In the genomic region with DNA sequence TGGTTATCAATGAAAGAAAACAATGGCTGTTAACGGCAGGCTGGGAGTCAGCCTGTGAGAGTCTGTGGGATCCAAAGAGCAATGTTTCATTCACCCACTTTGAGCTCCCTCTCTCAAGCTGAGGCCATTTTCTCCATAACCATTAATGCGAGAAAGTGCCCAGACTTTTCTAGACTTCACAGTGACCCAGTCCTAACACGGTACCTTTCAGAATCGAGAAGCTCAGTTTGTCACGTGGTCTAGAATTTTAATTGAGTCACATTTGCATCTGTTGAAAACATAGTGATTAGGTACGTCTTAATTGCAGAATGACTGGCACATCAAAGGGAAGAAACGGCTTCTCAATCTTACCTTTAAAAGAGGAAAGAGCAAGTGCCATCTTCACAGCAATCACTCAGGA, we compare ENCODE assay signal across 15 mouse cellular contexts.
DNase-seq lines count a peak whose midpoint lies in the region; ATAC-seq lines count a peak whose summit lies in the region.
"Had no signal": no experiment of that assay in that cellular context is flagged by ENCODE, and none has a peak within 500 bp of the region (broad histone marks: within the 10 kb centered on the region; RNA-seq: fewer than 3 reads in every experiment).

No protein-coding gene starts in this region.

- H3K4me1 ChIP-seq in midbrain, embryonic 12.5 days, result peaks cover 10% of the 10 kb centered on the region; the same call in 1 of the 2 replicates
- no peaks in the 10 kb centered on the region for H3K4me1 ChIP-seq in midbrain, embryonic 11.5 days (ENCODE audit: control insufficient read depth, insufficient read depth, low read length)
- peaks cover 11% of the 10 kb centered on the region for H3K4me1 ChIP-seq in forebrain, embryonic 12.5 days
- H3K4me1 ChIP-seq in forebrain, embryonic 16.5 days (replicated peaks; ENCODE audit: control insufficient read depth, insufficient read depth, low read length), result peaks cover 23% of the 10 kb centered on the region
- H3K4me1 ChIP-seq in neural tube, embryonic 14.5 days (ENCODE audit: control insufficient read depth, insufficient read depth, low read length), result peaks cover 8% of the 10 kb centered on the region; the same call in 1 of the 2 replicates
- H3K4me1 ChIP-seq: stomach, embryonic 15.5 days had no signal

- H3K27ac ChIP-seq in midbrain, embryonic 12.5 days (replicated peaks), result 0 out of 2 replicates have a peak overlapping the region, but pooled peaks have one; percentile 2
- no peak overlapping the region for H3K27ac ChIP-seq in midbrain, embryonic 11.5 days (ENCODE audit: low read depth, low read length)
- peak overlapping the region; percentile 66 for H3K27ac ChIP-seq in forebrain, embryonic 12.5 days
- H3K27ac ChIP-seq in forebrain, embryonic 16.5 days (ENCODE audit: low read length), result peak overlapping the region; percentile 73
- H3K27ac ChIP-seq in neural tube, embryonic 14.5 days (ENCODE audit: low read depth, low read length), result 0 out of 2 replicates have a peak overlapping the region, but pooled peaks have one; percentile 31
- H3K27ac ChIP-seq: kidney, embryonic 15.5 days; stomach, embryonic 15.5 days had no signal

- H3K9me3 ChIP-seq in midbrain, embryonic 12.5 days, result no peaks in the 10 kb centered on the region
- H3K9me3 ChIP-seq in midbrain, embryonic 11.5 days (ENCODE audit: control insufficient read depth, low read length), result no peaks in the 10 kb centered on the region
- H3K9me3 ChIP-seq in forebrain, embryonic 12.5 days, result no peaks in the 10 kb centered on the region
- H3K9me3 ChIP-seq in forebrain, embryonic 16.5 days (ENCODE audit: control insufficient read depth, low read length), result no peaks in the 10 kb centered on the region
- no peaks in the 10 kb centered on the region for H3K9me3 ChIP-seq in neural tube, embryonic 14.5 days (ENCODE audit: control insufficient read depth, low read length)
- H3K9me3 ChIP-seq: kidney, embryonic 15.5 days; stomach, embryonic 15.5 days had no signal

- no peak for DNase-seq in midbrain, embryonic 11.5 days (ENCODE audit: low spot score, missing footprints)
- no peak for DNase-seq in thymus, postnatal 0 days (ENCODE audit: low spot score)
- no peak for DNase-seq in kidney, postnatal 14 days
- DNase-seq: cerebellum, adult 9-10 months; heart, postnatal 36 days; liver; thymus, adult 2 months had no signal

- no peak overlapping the region for H3K4me2 ChIP-seq in midbrain, embryonic 12.5 days (replicated peaks)
- no peak overlapping the region for H3K4me2 ChIP-seq in midbrain, embryonic 11.5 days
- peak overlapping the region; percentile 22; the same call in 1 of the 2 replicates for H3K4me2 ChIP-seq in forebrain, embryonic 12.5 days
- peak overlapping the region; percentile 28 for H3K4me2 ChIP-seq in forebrain, embryonic 16.5 days (ENCODE audit: low read length)
- H3K4me2 ChIP-seq in neural tube, embryonic 14.5 days (ENCODE audit: low read depth, low read length), result no peak overlapping the region
- H3K4me2 ChIP-seq: kidney, embryonic 15.5 days; stomach, embryonic 15.5 days had no signal

- peaks cover 26% of the 10 kb centered on the region; the same call in 1 of the 2 replicates for H3K36me3 ChIP-seq in midbrain, embryonic 12.5 days
- H3K36me3 ChIP-seq in midbrain, embryonic 11.5 days (ENCODE audit: control insufficient read depth, insufficient read depth, low read length), result no peaks in the 10 kb centered on the region
- peaks cover 3% of the 10 kb centered on the region; the same call in 1 of the 2 replicates for H3K36me3 ChIP-seq in forebrain, embryonic 12.5 days (replicated peaks)
- H3K36me3 ChIP-seq in forebrain, embryonic 16.5 days (ENCODE audit: control insufficient read depth, insufficient read depth), result no peaks in the 10 kb centered on the region
- H3K36me3 ChIP-seq in neural tube, embryonic 14.5 days (ENCODE audit: control insufficient read depth, insufficient read depth, low read length), result no peaks in the 10 kb centered on the region

- H3K9ac ChIP-seq in midbrain, embryonic 12.5 days (replicated peaks), result no peak overlapping the region
- H3K9ac ChIP-seq in midbrain, embryonic 11.5 days (ENCODE audit: low read length), result no peak overlapping the region
- H3K9ac ChIP-seq in forebrain, embryonic 12.5 days, result no peak overlapping the region
- no peak overlapping the region for H3K9ac ChIP-seq in forebrain, embryonic 16.5 days (replicated peaks; ENCODE audit: low read depth, low read length)
- H3K9ac ChIP-seq in neural tube, embryonic 14.5 days (replicated peaks; ENCODE audit: low read depth, low read length), result no peak overlapping the region
- H3K9ac ChIP-seq: kidney, embryonic 15.5 days; stomach, embryonic 15.5 days had no signal

- no peak overlapping the region for H3K4me3 ChIP-seq in midbrain, embryonic 12.5 days
- no peak overlapping the region for H3K4me3 ChIP-seq in midbrain, embryonic 11.5 days (ENCODE audit: low read depth, low read length)
- H3K4me3 ChIP-seq in forebrain, embryonic 12.5 days (replicated peaks), result no peak overlapping the region
- no peak overlapping the region for H3K4me3 ChIP-seq in forebrain, embryonic 16.5 days (replicated peaks; ENCODE audit: low read length)
- no peak overlapping the region for H3K4me3 ChIP-seq in neural tube, embryonic 14.5 days (ENCODE audit: low read depth, low read length)
- H3K4me3 ChIP-seq: kidney, embryonic 15.5 days; stomach, embryonic 15.5 days had no signal

- 52% methylated on average over 7 of the region's 7 CpGs for WGBS in midbrain, embryonic 12.5 days
- 56% methylated on average over 7 of the region's 7 CpGs for WGBS in midbrain, embryonic 11.5 days
- 21% methylated on average over 7 of the region's 7 CpGs for WGBS in forebrain, embryonic 12.5 days
- 13% methylated on average over 7 of the region's 7 CpGs for WGBS in forebrain, embryonic 16.5 days
- WGBS in neural tube, embryonic 14.5 days, result 18% methylated on average over 7 of the region's 7 CpGs

- ATAC-seq in midbrain, embryonic 12.5 days (ENCODE audit: low FRiP score, low read depth), result no peak
- no peak for ATAC-seq in midbrain, embryonic 11.5 days (ENCODE audit: low FRiP score)
- peak; percentile 46; the same call in 1 of the 2 replicates for ATAC-seq in forebrain, embryonic 12.5 days (ENCODE audit: low FRiP score)
- ATAC-seq in forebrain, embryonic 16.5 days, result peak; percentile 34
- ATAC-seq in neural tube, embryonic 14.5 days (ENCODE audit: low read depth), result no peak
- ATAC-seq: intestine, embryonic 16.5 days; lung, postnatal 0 days had no signal

- H3K27me3 ChIP-seq in midbrain, embryonic 12.5 days, result no peaks in the 10 kb centered on the region
- no peaks in the 10 kb centered on the region for H3K27me3 ChIP-seq in midbrain, embryonic 11.5 days (ENCODE audit: control insufficient read depth, insufficient read depth, low read length)
- no peaks in the 10 kb centered on the region for H3K27me3 ChIP-seq in forebrain, embryonic 12.5 days
- no peaks in the 10 kb centered on the region for H3K27me3 ChIP-seq in forebrain, embryonic 16.5 days (replicated peaks; ENCODE audit: control insufficient read depth, insufficient read depth, low read length)
- H3K27me3 ChIP-seq in neural tube, embryonic 14.5 days (ENCODE audit: control insufficient read depth, insufficient read depth, low read length), result no peaks in the 10 kb centered on the region
- H3K27me3 ChIP-seq: kidney, embryonic 15.5 days; stomach, embryonic 15.5 days had no signal

Comparison
In these comparisons a context has a peak if more than half of its experiments do, and no peak if none do; other contexts are left out.
1. ATAC-seq: peak in forebrain, embryonic 12.5 days (single experiment) and forebrain, embryonic 16.5 days (single experiment); none in midbrain, embryonic 12.5 days (single experiment), midbrain, embryonic 11.5 days (single experiment) and neural tube, embryonic 14.5 days (single experiment).
2. H3K4me2 ChIP-seq: peak in forebrain, embryonic 12.5 days (single experiment) and forebrain, embryonic 16.5 days (single experiment); none in midbrain, embryonic 12.5 days (single experiment), midbrain, embryonic 11.5 days (single experiment) and neural tube, embryonic 14.5 days (single experiment).